Comparison of ENCODE assay signal across 8 mouse cellular contexts in genomic region chr17:15285399-15286043, GRCm38 (mm10).
A peak's percentile ranks its signal among the peaks of the same experiment; 100 is the strongest.
DNase-seq lines count a peak whose midpoint lies in the region; ATAC-seq lines count a peak whose summit lies in the region.

No protein-coding gene starts in this region.

- no peaks in the 10 kb centered on the region for H3K9me3 ChIP-seq in neural tube, embryonic 11.5 days (ENCODE audit: control insufficient read depth, low read length)
- H3K9me3 ChIP-seq in forebrain, embryonic 16.5 days (ENCODE audit: control insufficient read depth, low read length): no peaks in the 10 kb centered on the region
- H3K9me3 ChIP-seq in midbrain, embryonic 11.5 days (ENCODE audit: control insufficient read depth, low read length): no peaks in the 10 kb centered on the region
- no peaks in the 10 kb centered on the region for H3K9me3 ChIP-seq in stomach, embryonic 15.5 days

- 66% methylated on average over 7 of the region's 7 CpGs for whole genome bisulfite sequencing in neural tube, embryonic 11.5 days
- WGBS in forebrain, embryonic 16.5 days: 23% methylated on average over 7 of the region's 7 CpGs
- WGBS in midbrain, embryonic 11.5 days: 72% methylated on average over 7 of the region's 7 CpGs
- WGBS in stomach, embryonic 15.5 days: 39% methylated on average over 7 of the region's 7 CpGs

- DNase-seq in neural tube, embryonic 11.5 days (ENCODE audit: low spot score): peak; percentile 36
- DNase-seq in neural tube, embryonic 10.5 days (ENCODE audit: extremely low spot score, low spot score): no peak
- DNase-seq in heart, postnatal 25 days (ENCODE audit: low spot score): peak; percentile 37
- peak; percentile 75 for DNase-seq in layer of hippocampus, adult 9-11 months
- no peak for DNase-seq in midbrain, embryonic 11.5 days (ENCODE audit: low spot score, missing footprints)
- no peak for DNase-seq in B cell, adult 2 months

- H3K4me2 ChIP-seq in neural tube, embryonic 11.5 days (ENCODE audit: low read depth): no peak overlapping the region
- H3K4me2 ChIP-seq in forebrain, embryonic 16.5 days (ENCODE audit: low read length): no peak overlapping the region
- H3K4me2 ChIP-seq in midbrain, embryonic 11.5 days: no peak overlapping the region
- H3K4me2 ChIP-seq in stomach, embryonic 15.5 days: no peak overlapping the region

- no peak overlapping the region for H3K4me3 ChIP-seq in neural tube, embryonic 11.5 days (ENCODE audit: low read depth, low read length)
- no peak overlapping the region for H3K4me3 ChIP-seq in forebrain, embryonic 16.5 days (replicated peaks; ENCODE audit: low read length)
- H3K4me3 ChIP-seq in midbrain, embryonic 11.5 days (ENCODE audit: low read depth, low read length): no peak overlapping the region
- H3K4me3 ChIP-seq in stomach, embryonic 15.5 days (replicated peaks): no peak overlapping the region

- no peaks in the 10 kb centered on the region for H3K27me3 ChIP-seq in neural tube, embryonic 11.5 days (ENCODE audit: control insufficient read depth, insufficient read depth, low read length)
- no peaks in the 10 kb centered on the region for H3K27me3 ChIP-seq in forebrain, embryonic 16.5 days (replicated peaks; ENCODE audit: control insufficient read depth, insufficient read depth, low read length)
- no peaks in the 10 kb centered on the region for H3K27me3 ChIP-seq in midbrain, embryonic 11.5 days (ENCODE audit: control insufficient read depth, insufficient read depth, low read length)
- H3K27me3 ChIP-seq in stomach, embryonic 15.5 days (replicated peaks): no peaks in the 10 kb centered on the region

- ATAC-seq in neural tube, embryonic 11.5 days (ENCODE audit: insufficient read depth, low FRiP score, low TSS enrichment): no peak
- peak; percentile 90 for ATAC-seq in forebrain, embryonic 16.5 days
- 0 out of 2 replicates have a peak, but pooled peaks have one; percentile 46 for ATAC-seq in midbrain, embryonic 11.5 days (ENCODE audit: low FRiP score)
- ATAC-seq in stomach, embryonic 15.5 days (ENCODE audit: insufficient read depth, low FRiP score, low read depth): peak; percentile 80

- intact Hi-C loops in heart, postnatal 25 days (cut with DNase I): loop anchor here (5.0 kb wide), 1 partner anchor 218 kb away; no protein-coding TSS in a partner anchor

- H3K9ac ChIP-seq in neural tube, embryonic 11.5 days (ENCODE audit: low read length): no peak overlapping the region
- no peak overlapping the region for H3K9ac ChIP-seq in forebrain, embryonic 16.5 days (replicated peaks; ENCODE audit: low read depth, low read length)
- H3K9ac ChIP-seq in midbrain, embryonic 11.5 days (ENCODE audit: low read length): no peak overlapping the region
- H3K9ac ChIP-seq in stomach, embryonic 15.5 days: no peak overlapping the region

- H3K36me3 ChIP-seq in neural tube, embryonic 11.5 days (ENCODE audit: control insufficient read depth, insufficient read depth, low read length): no peaks in the 10 kb centered on the region
- no peaks in the 10 kb centered on the region for H3K36me3 ChIP-seq in forebrain, embryonic 16.5 days (ENCODE audit: control insufficient read depth, insufficient read depth)
- no peaks in the 10 kb centered on the region for H3K36me3 ChIP-seq in midbrain, embryonic 11.5 days (ENCODE audit: control insufficient read depth, insufficient read depth, low read length)
- no peaks in the 10 kb centered on the region for H3K36me3 ChIP-seq in stomach, embryonic 15.5 days

- H3K4me1 ChIP-seq in neural tube, embryonic 11.5 days (ENCODE audit: control insufficient read depth, insufficient read depth, low read length): no peaks in the 10 kb centered on the region
- peaks cover 7% of the 10 kb centered on the region for H3K4me1 ChIP-seq in forebrain, embryonic 16.5 days (replicated peaks; ENCODE audit: control insufficient read depth, insufficient read depth, low read length)
- H3K4me1 ChIP-seq in midbrain, embryonic 11.5 days (ENCODE audit: control insufficient read depth, insufficient read depth, low read length): peaks cover 2% of the 10 kb centered on the region; the same call in 1 of the 2 replicates
- peaks cover 14% of the 10 kb centered on the region for H3K4me1 ChIP-seq in stomach, embryonic 15.5 days

- H3K27ac ChIP-seq in neural tube, embryonic 11.5 days (ENCODE audit: low read depth, low read length): no peak overlapping the region
- no peak overlapping the region for H3K27ac ChIP-seq in forebrain, embryonic 16.5 days (ENCODE audit: low read length)
- H3K27ac ChIP-seq in midbrain, embryonic 11.5 days (ENCODE audit: low read depth, low read length): no peak overlapping the region
- no peak overlapping the region for H3K27ac ChIP-seq in stomach, embryonic 15.5 days

Comparison
In these comparisons a context has a peak if more than half of its experiments do, and no peak if none do; other contexts are left out.
1. DNase-seq: peak in neural tube, embryonic 11.5 days (single experiment), heart, postnatal 25 days (single experiment) and layer of hippocampus, adult 9-11 months (single experiment); none in neural tube, embryonic 10.5 days (single experiment), midbrain, embryonic 11.5 days (single experiment) and B cell, adult 2 months (0 of 2).